Mouse (Mus musculus): ENCODE results near the gene Calu.

GRCm38 (mm10) chr6:29326961-29327360 is 20.9 kb upstream of the Calu start:
- no peak for TF ChIP-seq CTCF (IDR thresholded peaks at IDR 0.05; ENCODE audit: extremely low read depth, insufficient read depth, insufficient read length, insufficient replicate concordance)
- TF ChIP-seq POLR2A (IDR thresholded peaks at IDR 0.05; ENCODE audit: low read depth, low read length), result no peak

Measured in spleen, adult 2 months (tissue).